Mouse (Mus musculus) frontal cortex, adult 2 months (tissue): Measurements from ENCODE around the gene Bst2. TPM values are rescaled to one million over a fixed set of nuclear protein-coding genes. Genes with fewer than 3 reads are reported as not detected.
A peak's percentile ranks its signal among the peaks of the same experiment; 100 is the strongest.

Experiments used
- DNase-seq, 2 experiments: peaks; one replicate each; pipeline ENCODE4 v3.0.0; 2022; ENCODE audit warnings: low spot score in 1 of 2; ENCODE audit errors: extremely low spot score in 1 of 2
- polyA plus RNA-seq: library from polyadenylated mRNA; depleted of rRNA; stranded (reverse); fragments of >200 nt; gene quantifications from 2 replicates; pipeline ENCODE4 v1.2.3, GENCODE M21; 2012; rRNA removed

Bst2 gene
- polyA plus RNA-seq: 20.9 and 22.9 TPM in 2 replicates

- peak in 1 of 2 experiments; percentile 51 for DNase-seq
Measured at GRCm38 (mm10) chr8:71537028-71537867, at the start of gene Bst2. Bst2 (minus strand) TSS chr8:71537456.

GRCm38 (mm10) chr8:71586891-71587290 lies 49.6 kb upstream of the Bst2 start:
- DNase-seq: peak in 1 of 2 experiments; percentile 53

- DNase-seq: no peak
Measured at GRCm38 (mm10) chr8:71580201-71580600, 42.9 kb upstream of the Bst2 start.

GRCm38 (mm10) chr8:71579476-71579875 lies 42.2 kb upstream of the Bst2 start:
- no peak for DNase-seq

GRCm38 (mm10) chr8:71579009-71579408 lies 41.8 kb upstream of the Bst2 start:
- DNase-seq: no peak

GRCm38 (mm10) chr8:71577856-71578387 lies 40.7 kb upstream of the Bst2 start:
- DNase-seq: no peak

GRCm38 (mm10) chr8:71575020-71575419 lies 37.8 kb upstream of the Bst2 start:
- DNase-seq: no peak

GRCm38 (mm10) chr8:71574426-71574825 lies 37.2 kb upstream of the Bst2 start:
- no peak for DNase-seq

GRCm38 (mm10) chr8:71572847-71573633 lies 35.8 kb upstream of the Bst2 start:
- DNase-seq: peak; percentile 74 to 85

GRCm38 (mm10) chr8:71572077-71572476 lies 34.8 kb upstream of the Bst2 start:
- no peak for DNase-seq

- DNase-seq: peak; percentile 97 to 98
Measured at GRCm38 (mm10) chr8:71570291-71570954, 33.2 kb upstream of the Bst2 start.

- DNase-seq: peak; percentile 89 to 93
Measured at GRCm38 (mm10) chr8:71569366-71570290, 32.4 kb upstream of the Bst2 start.

GRCm38 (mm10) chr8:71568941-71569340 lies 31.7 kb upstream of the Bst2 start:
- DNase-seq: no peak

GRCm38 (mm10) chr8:71568387-71568937 lies 31.2 kb upstream of the Bst2 start, which contains the start of gene Slc27a1:
Slc27a1 (plus strand) TSS chr8:71568882.
- peak in 1 of 2 experiments; percentile 77 for DNase-seq

GRCm38 (mm10) chr8:71567587-71567986 lies 30.3 kb upstream of the Bst2 start:
- no peak for DNase-seq

- no peak for DNase-seq
Measured at GRCm38 (mm10) chr8:71566501-71566900, 29.2 kb upstream of the Bst2 start, which contains the start of gene Nxnl1. Nxnl1 (minus strand) TSS chr8:71566601.

- DNase-seq: no peak
Measured at GRCm38 (mm10) chr8:71563992-71564391, 26.7 kb upstream of the Bst2 start.

- DNase-seq: peak in 1 of 2 experiments; percentile 78
Measured at GRCm38 (mm10) chr8:71562751-71563150, 25.5 kb upstream of the Bst2 start.

GRCm38 (mm10) chr8:71561401-71561800 lies 24.1 kb upstream of the Bst2 start:
- DNase-seq: peak in 1 of 2 experiments; percentile 75
